Mouse (Mus musculus) liver, embryonic 13.5 days (tissue): Measurements from ENCODE around the gene Aph1b. TPM values are rescaled to one million over a fixed set of nuclear protein-coding genes. Genes with fewer than 3 reads are reported as not detected.
"Not testable (repeated sequence)": the region's sequence is repeated elsewhere in the genome, so short reads cannot be mapped to it uniquely, and the experiment has no call there.

Experiments used
- ATAC-seq: fragments of 200-750 bp; cut with Nextera tagmentation; 2 replicates; pipeline ENCODE4 v1.8.0; 2017; ENCODE audit warnings: low read depth, mild to moderate bottlenecking, moderate number of reproducible peaks, moderate library complexity
- DNase-seq: peaks from one replicate; pipeline ENCODE4 v3.0.0; 2022
- H3K27ac ChIP-seq: fragments of 300-500 bp; sonication (generic); 2 replicates; pipeline ENCODE4 v1.5.1; 2015; ENCODE audit warnings: moderate library complexity, mild to moderate bottlenecking, inconsistent platforms
- H3K27me3 ChIP-seq: fragments of 300-500 bp; sonication (generic); 2 replicates; pipeline ENCODE4 v1.6.1; 2015; ENCODE audit warnings: mild to moderate bottlenecking, inconsistent platforms
- H3K36me3 ChIP-seq: fragments of 300-500 bp; sonication (generic); 2 replicates; pipeline ENCODE4 v1.6.1; 2015; ENCODE audit warnings: mild to moderate bottlenecking, inconsistent platforms
- H3K4me1 ChIP-seq: fragments of 300-500 bp; sonication (generic); replicated peaks from 2 replicates; pipeline ENCODE4 v1.6.1; 2015; ENCODE audit warnings: inconsistent platforms
- H3K4me2 ChIP-seq: fragments of 300-500 bp; sonication (generic); 2 replicates; pipeline ENCODE4 v1.6.1; 2015; ENCODE audit warnings: inconsistent platforms, mild to moderate bottlenecking, moderate library complexity
- H3K4me3 ChIP-seq: fragments of 300-500 bp; sonication (generic); replicated peaks from 2 replicates; pipeline ENCODE4 v1.5.1; 2015; ENCODE audit warnings: mild to moderate bottlenecking, inconsistent platforms
- H3K9ac ChIP-seq: fragments of 300-500 bp; sonication (generic); 2 replicates; pipeline ENCODE4 v1.6.1; 2015; ENCODE audit warnings: mild to moderate bottlenecking, inconsistent platforms
- H3K9me3 ChIP-seq: fragments of 300-500 bp; sonication (generic); replicated peaks from 2 replicates; pipeline ENCODE4 v1.6.1; 2016; ENCODE audit warnings: inconsistent platforms
- WGBS: fragments of 180-500 bp; shearing (Covaris S2); methylation state at CpG from one replicate; pipeline ENCODE4 v1.1.7; 2015; ENCODE audit not compliant: insufficient replicate concordance; 5-methylcytosine and 5-hydroxymethylcytosine counted together
- polyA plus RNA-seq: library from polyadenylated mRNA; unstranded; fragments of >200 nt; fragmentation: Nextera tagmentation; extraction: Ambion mirVana; gene quantifications from 2 replicates; pipeline ENCODE4 v1.2.1, GENCODE M21; 2015

Aph1b gene
- polyA plus RNA-seq, 1 experiment from 2014 or later, result 1.8 TPM

DNA sequence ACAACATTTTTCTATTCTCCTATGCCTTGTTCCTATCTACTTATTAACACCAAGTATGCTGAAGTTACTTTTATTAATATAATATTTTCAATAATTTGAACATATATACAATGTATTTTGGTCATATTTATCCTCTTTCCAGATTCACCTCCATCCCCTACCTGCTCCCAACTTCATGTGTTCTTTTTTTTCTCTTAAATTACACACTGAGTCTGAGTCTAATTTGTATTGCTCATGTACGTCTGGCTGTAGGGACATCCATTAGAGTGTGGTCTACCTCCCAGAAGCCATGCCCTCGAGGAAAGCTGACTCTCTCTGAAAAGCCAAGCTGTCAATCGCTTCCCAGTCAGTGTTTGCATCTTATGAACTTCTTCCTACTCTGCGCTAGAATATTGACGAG, 1.4 kb upstream of the Aph1b start, which contains the start of gene Gm10647:
Gene Gm10647, plus strand, starts transcription at position 301 of the 400 bp plus-strand sequence.
- peak within 1 kb of the TSS; percentile 66 for H3K4me3 ChIP-seq
- no peaks in the 10 kb centered on the region for H3K9me3 ChIP-seq
- peak within 1 kb of the TSS; percentile 64; the same call in 1 of the 2 replicates for H3K9ac ChIP-seq
- H3K27ac ChIP-seq, result no peak within 1 kb of the TSS
- DNase-seq, result no peak
- peaks cover 24% of the 10 kb centered on the region for H3K27me3 ChIP-seq
- ATAC-seq, result no peak
- 67% methylated on average over 5 of the region's 5 CpGs for WGBS
- peak within 1 kb of the TSS; percentile 92 for H3K4me2 ChIP-seq
- peaks cover 22% of the 10 kb centered on the region for H3K4me1 ChIP-seq
- H3K36me3 ChIP-seq, result no peaks in the 10 kb centered on the region

GRCm38 (mm10) chr9:66794629-66795463, 444 bp downstream of the Aph1b start:
- Histone ChIP-seq H3K9ac (peak overlapping the region; percentile 64), H3K4me2 (peak overlapping the region; percentile 92), H3K27ac (no peak overlapping the region), H3K4me1 (peaks cover 21% of the 10 kb centered on the region), H3K4me3 (peak overlapping the region; percentile 66), H3K9me3 (no peaks in the 10 kb centered on the region), H3K27me3 (peaks cover 20% of the 10 kb centered on the region), H3K36me3 (no peaks in the 10 kb centered on the region)
- WGBS, result 5% methylated on average over 43 of the region's 43 CpGs
- DNase-seq (no peak), ATAC-seq (no peak)

DNA sequence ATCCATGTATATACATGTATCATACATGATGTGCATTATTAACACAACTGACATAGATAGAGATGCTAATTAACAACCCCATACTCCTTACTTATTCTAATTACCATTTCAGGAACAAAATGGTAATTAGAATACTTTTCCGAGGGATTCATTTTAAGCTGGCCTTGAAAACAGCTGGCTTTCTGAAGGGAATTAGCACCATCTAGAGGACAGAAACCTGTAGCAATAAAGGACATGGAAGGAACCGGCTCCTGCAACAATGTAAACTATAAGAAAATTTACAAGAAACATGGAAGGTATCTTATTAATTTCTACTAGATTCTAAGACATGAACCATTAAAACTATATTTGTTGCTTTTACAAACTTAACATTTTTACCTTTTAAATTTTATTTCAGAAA, 7.5 kb downstream of the Aph1b start:
- Histone ChIP-seq H3K27me3 (peaks cover under 1% of the 10 kb centered on the region; the same call in 1 of the 2 replicates), H3K9me3 (no peaks in the 10 kb centered on the region), H3K9ac (no peak overlapping the region), H3K36me3 (no peaks in the 10 kb centered on the region), H3K4me1 (no peaks in the 10 kb centered on the region), H3K4me3 (no peak overlapping the region), H3K4me2 (no peak overlapping the region), H3K27ac (no peak overlapping the region)
- WGBS, result 17% methylated on average over 2 of the region's 2 CpGs
- ATAC-seq, result no peak
- no peak for DNase-seq

DNA sequence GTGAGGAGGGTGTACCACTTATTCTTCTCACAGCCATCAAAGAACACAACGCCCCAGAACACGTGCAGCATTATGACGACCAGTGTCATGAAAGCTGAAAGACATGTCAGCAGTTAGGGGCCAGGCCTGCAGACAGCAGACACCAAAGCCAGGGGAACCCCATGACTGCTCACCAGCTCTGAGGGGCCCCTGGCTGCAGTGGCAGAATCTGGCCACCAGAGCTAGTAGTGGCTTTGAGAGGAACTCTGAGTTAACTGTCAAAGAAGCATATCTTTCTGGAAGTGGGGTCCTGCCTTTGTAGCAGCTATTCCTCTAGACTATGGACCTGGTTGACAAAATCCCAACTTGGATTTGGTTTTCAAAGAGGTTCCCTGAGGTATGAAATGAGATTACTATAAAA, 10.7 kb downstream of the Aph1b start:
- H3K9ac ChIP-seq, DNase-seq, H3K4me1 ChIP-seq, H3K4me3 ChIP-seq, ATAC-seq, H3K36me3 ChIP-seq, H3K27me3 ChIP-seq, H3K4me2 ChIP-seq, H3K27ac ChIP-seq, H3K9me3 ChIP-seq: not testable (repeated sequence)
- 68% methylated on average over 2 of the region's 3 CpGs for WGBS

- no peaks in the 10 kb centered on the region for H3K9me3 ChIP-seq
- no peak overlapping the region for H3K27ac ChIP-seq
- no peak for ATAC-seq
- H3K4me2 ChIP-seq, result no peak overlapping the region
- H3K9ac ChIP-seq, result no peak overlapping the region
- DNase-seq, result no peak
- H3K4me3 ChIP-seq, result no peak overlapping the region
- 0 out of 2 replicates have a peak, but pooled peaks cover 2% of the 10 kb centered on the region for H3K27me3 ChIP-seq
- H3K4me1 ChIP-seq, result no peaks in the 10 kb centered on the region
- no peaks in the 10 kb centered on the region for H3K36me3 ChIP-seq
Observed at GRCm38 (mm10) chr9:66770701-66771100, 24.6 kb downstream of the Aph1b start.

DNA sequence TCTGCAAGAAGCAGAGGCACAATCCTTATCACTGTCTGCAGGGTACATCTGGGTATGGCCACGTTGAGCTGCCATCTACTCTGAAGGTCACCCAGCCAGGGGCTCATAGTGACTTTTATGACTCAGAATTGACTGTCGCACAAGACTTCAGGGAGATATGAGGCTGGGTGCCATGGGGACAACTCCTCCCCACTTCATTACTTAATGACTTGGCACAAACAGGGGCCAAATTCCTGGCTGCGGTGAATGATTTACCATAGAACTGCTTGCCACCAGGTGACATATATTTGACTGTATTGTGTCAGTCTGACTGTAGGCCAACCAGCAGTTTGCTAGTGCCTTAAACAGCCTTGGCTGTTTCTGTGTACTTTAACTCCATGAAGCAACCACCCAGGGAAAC, 26.0 kb downstream of the Aph1b start:
- ATAC-seq (peak; percentile 48), DNase-seq (no peak)
- Histone ChIP-seq H3K9me3 (no peaks in the 10 kb centered on the region), H3K27ac (no peak overlapping the region), H3K27me3 (0 out of 2 replicates have a peak, but pooled peaks cover 2% of the 10 kb centered on the region), H3K4me2 (no peak overlapping the region), H3K4me1 (no peaks in the 10 kb centered on the region), H3K9ac (no peak overlapping the region), H3K4me3 (no peak overlapping the region), H3K36me3 (no peaks in the 10 kb centered on the region)
- 51% methylated on average over 3 of the region's 3 CpGs for WGBS

DNA sequence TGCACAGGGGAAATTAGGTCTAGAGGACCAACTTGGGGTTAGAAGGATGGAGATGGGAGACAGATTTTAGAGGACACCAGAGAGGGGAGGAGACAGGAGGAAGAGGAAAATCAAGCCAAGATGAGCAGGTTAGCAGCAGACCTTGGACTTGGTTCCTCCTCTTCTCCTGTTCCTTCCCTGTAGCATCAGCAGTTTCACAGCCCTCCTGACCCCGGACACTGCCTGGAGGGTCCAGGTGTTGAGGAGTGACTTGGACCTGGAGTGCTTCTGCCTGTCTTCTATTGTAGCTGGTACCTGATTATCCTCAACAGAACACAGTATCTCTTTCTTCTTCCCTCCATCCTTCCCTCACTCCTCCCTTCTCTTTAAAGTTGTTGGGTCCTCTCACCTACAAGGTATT, 26.6 kb downstream of the Aph1b start:
- H3K27ac ChIP-seq, result no peak overlapping the region

GRCm38 (mm10) chr9:66760991-66761390, 34.3 kb downstream of the Aph1b start:
- Histone ChIP-seq H3K4me3 (no peak overlapping the region), H3K9ac (no peak overlapping the region), H3K27me3 (no peaks in the 10 kb centered on the region), H3K9me3 (no peaks in the 10 kb centered on the region), H3K27ac (no peak overlapping the region), H3K36me3 (no peaks in the 10 kb centered on the region), H3K4me1 (no peaks in the 10 kb centered on the region), H3K4me2 (no peak overlapping the region)
- no peak for DNase-seq
- no peak for ATAC-seq
- WGBS, result 29% methylated on average over 1 of the region's 1 CpGs

More for the DNA sequence above, 26.6 kb downstream of the Aph1b start:
- no peaks in the 10 kb centered on the region for H3K36me3 ChIP-seq
- 0 out of 2 replicates have a peak, but pooled peaks cover 2% of the 10 kb centered on the region for H3K27me3 ChIP-seq
- ATAC-seq (no peak), DNase-seq (no peak)
- 63% methylated on average over 1 of the region's 1 CpGs for WGBS
- H3K9ac ChIP-seq, result no peak overlapping the region
- no peak overlapping the region for H3K4me3 ChIP-seq
- H3K4me1 ChIP-seq, result no peaks in the 10 kb centered on the region
- H3K4me2 ChIP-seq, result no peak overlapping the region
- H3K9me3 ChIP-seq, result no peaks in the 10 kb centered on the region

GRCm38 (mm10) chr9:66752849-66753248, 42.4 kb downstream of the Aph1b start:
- H3K36me3 ChIP-seq, result no peaks in the 10 kb centered on the region
- H3K27ac ChIP-seq, result no peak overlapping the region
- no peaks in the 10 kb centered on the region for H3K4me1 ChIP-seq
- whole genome bisulfite sequencing, result 58% methylated on average over 6 of the region's 6 CpGs
- DNase-seq, result no peak
- no peaks in the 10 kb centered on the region for H3K9me3 ChIP-seq
- no peak for ATAC-seq
- H3K9ac ChIP-seq, result no peak overlapping the region
- H3K4me2 ChIP-seq, result no peak overlapping the region
- H3K4me3 ChIP-seq, result no peak overlapping the region
- H3K27me3 ChIP-seq, result no peaks in the 10 kb centered on the region

DNA sequence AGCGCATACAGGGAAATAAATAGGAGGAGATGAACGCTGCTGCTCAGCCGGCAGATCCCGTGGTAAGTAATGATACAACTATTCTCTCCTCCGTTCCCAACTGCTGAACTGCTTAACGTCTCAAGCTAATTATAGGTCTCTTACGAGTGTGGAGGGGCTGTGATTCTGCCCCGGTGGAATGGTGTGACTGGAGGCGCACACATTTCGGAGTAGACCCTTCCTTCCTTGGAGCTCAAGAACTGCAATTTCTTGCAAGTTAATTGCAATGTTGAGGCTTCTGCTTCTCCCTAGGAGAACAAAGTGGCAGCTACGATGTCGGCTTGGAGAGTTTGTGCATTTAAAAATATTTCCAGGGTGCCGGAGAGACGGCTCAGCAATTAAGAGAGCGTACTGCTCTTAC, 46.9 kb downstream of the Aph1b start:
- Histone ChIP-seq H3K4me1 (no peaks in the 10 kb centered on the region), H3K4me2 (no peak overlapping the region), H3K36me3 (no peaks in the 10 kb centered on the region), H3K27ac (no peak overlapping the region), H3K9ac (no peak overlapping the region), H3K9me3 (no peaks in the 10 kb centered on the region), H3K4me3 (no peak overlapping the region), H3K27me3 (no peaks in the 10 kb centered on the region)
- no peak for ATAC-seq
- WGBS, result 76% methylated on average over 15 of the region's 15 CpGs
- DNase-seq, result no peak

DNA sequence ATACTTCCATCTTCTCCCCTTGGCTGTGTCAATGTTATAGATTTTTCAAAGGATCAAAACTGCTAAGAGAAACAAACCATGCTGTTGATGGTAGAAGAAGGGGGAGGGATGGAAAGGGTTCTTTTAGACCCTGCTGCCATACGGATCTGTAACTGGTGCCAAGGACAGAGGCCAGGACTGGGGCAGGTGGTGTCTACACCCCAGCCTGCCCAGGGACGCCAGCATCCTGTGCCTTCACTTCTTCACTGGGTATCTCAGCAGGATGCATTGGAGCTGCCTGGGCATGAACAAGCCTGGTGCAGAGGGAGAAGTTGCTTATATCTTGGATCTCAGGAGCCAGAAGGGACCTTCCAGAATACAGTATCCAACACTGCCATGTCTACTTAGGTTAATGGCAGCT, 50.8 kb downstream of the Aph1b start:
- 60% methylated on average over 2 of the region's 2 CpGs for WGBS
- H3K4me3 ChIP-seq, result no peak overlapping the region
- no peaks in the 10 kb centered on the region for H3K4me1 ChIP-seq
- ATAC-seq (no peak), DNase-seq (no peak)
- H3K4me2 ChIP-seq, result no peak overlapping the region
- H3K9ac ChIP-seq, result no peak overlapping the region
- H3K36me3 ChIP-seq, result no peaks in the 10 kb centered on the region
- H3K27ac ChIP-seq, result no peak overlapping the region
- H3K27me3 ChIP-seq, result no peaks in the 10 kb centered on the region
- no peaks in the 10 kb centered on the region for H3K9me3 ChIP-seq

GRCm38 (mm10) chr9:66739516-66739915, 55.8 kb downstream of the Aph1b start:
- Histone ChIP-seq H3K4me1 (no peaks in the 10 kb centered on the region), H3K9ac (no peak overlapping the region), H3K9me3 (no peaks in the 10 kb centered on the region), H3K4me2 (no peak overlapping the region), H3K36me3 (no peaks in the 10 kb centered on the region), H3K4me3 (no peak overlapping the region), H3K27ac (no peak overlapping the region), H3K27me3 (no peaks in the 10 kb centered on the region)
- ATAC-seq (no peak), DNase-seq (no peak)
- 63% methylated on average over 7 of the region's 7 CpGs for WGBS
